Mouse (Mus musculus) large intestine, adult 2 months (tissue): ENCODE measurements around the gene Mdn1. TPM values are rescaled to one million over a fixed set of nuclear protein-coding genes. Genes with fewer than 3 reads are reported as not detected.

Source experiments
- DNase-seq: peaks from one replicate; pipeline ENCODE4 v3.0.0-alpha.2; 2012; ENCODE audit warnings: low read depth, low spot score
- WGBS: fragments of 180-500 bp; shearing (Covaris S2); methylation state at CpG from one replicate; pipeline ENCODE4 v1.1.7; 2018; 5-methylcytosine and 5-hydroxymethylcytosine counted together
- polyA plus RNA-seq: library from polyadenylated mRNA; depleted of rRNA; stranded (reverse); fragments of >200 nt; gene quantifications from 2 replicates; pipeline ENCODE4 v1.2.3, GENCODE M21; 2012; rRNA removed

The Mdn1 gene
- polyA plus RNA-seq, 1 experiment: 3.6 TPM

DNA sequence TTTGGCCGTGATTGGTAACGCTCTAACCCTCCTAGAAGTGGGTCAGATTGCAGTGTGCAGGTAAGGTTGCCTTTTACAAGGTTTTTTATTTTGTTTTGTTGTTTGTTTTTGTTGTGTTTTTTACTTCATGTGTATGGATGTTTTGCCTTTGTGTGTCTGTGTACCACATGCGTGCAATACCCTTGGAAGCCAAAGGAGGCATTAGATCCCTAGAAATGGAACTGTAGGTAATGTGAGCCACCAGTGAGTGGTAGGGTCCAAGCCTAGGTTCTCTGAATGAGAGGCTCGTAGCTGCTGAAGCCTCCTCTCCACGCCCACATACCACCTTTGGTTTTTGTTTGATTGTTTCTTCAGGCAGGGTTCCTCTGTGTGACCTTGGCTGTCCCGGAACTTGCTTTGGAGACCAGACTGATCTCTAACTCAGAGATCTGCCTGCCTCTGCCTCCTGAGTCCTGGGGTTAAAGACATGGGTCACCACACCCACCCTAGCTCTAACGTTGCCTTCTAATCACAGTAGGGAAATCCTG, 113.4 kb downstream of the Mdn1 start:
- DNase-seq: no peak
- WGBS: 97% methylated on average over 7 of the region's 7 CpGs

DNA sequence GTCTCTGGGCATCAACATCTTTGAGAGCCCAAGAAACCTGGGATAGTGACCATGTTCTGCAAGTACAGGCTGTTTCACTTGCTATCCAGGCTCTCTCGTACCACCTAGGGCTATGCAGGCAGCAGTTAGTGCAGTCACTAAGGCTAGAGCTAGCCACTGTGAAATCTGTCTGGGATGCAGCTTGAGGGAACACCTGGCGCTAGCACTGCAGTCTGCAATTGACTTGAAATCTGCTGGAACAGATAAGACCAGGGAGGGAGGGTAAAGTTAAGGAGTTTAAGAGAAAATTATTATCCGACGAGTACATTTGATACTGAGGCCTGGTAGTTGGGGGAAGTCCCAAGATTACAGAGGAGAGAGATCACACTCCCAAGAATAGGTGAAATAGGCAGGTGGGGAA, 123.1 kb downstream of the Mdn1 start:
- WGBS: 94% methylated on average over 4 of the region's 4 CpGs

DNA sequence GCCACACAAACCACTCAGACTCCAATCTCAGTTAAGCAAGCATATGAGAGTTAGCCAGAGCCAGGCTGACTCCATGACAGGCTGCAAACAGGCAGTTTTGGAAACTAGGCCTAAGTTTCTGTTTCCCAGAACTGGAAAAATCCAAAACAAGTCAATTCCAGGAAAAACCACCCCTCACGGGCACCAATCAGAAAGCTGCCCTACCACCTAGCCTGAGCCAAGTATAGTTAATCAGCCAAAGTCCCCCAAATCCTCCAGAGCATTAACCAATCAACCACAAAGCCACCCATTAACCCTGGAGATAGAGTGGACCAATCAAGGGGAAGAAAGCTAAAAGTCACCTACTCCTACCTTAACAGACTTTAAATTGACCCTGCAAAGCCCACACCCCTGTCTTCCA, 130.2 kb downstream of the Mdn1 start:
- WGBS: 84% methylated on average over 1 of the region's 1 CpGs
- no peak for DNase-seq

More for the DNA sequence above, 123.1 kb downstream of the Mdn1 start:
- no peak for DNase-seq

DNA sequence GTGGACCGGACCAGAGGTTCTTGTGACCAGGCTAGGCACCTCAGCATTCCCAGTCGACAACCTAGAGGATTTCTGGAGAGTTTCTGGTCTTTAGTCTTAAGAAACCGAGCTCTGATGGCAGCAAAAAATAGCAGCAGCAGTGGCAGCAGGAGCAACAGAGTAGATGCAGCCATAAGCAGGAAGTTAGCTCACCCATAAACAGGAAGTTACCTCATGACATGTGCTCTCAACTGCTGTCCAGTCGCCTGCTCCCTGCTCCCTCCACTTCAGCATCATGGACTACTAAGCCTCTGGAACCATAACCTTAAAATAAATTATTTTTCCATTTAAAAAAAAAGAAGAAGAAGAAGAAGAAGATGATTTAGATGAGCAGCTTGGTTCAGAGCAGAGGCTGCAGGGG, 132.1 kb downstream of the Mdn1 start:
- DNase-seq: no peak
- WGBS: 81% methylated on average over 4 of the region's 4 CpGs

DNA sequence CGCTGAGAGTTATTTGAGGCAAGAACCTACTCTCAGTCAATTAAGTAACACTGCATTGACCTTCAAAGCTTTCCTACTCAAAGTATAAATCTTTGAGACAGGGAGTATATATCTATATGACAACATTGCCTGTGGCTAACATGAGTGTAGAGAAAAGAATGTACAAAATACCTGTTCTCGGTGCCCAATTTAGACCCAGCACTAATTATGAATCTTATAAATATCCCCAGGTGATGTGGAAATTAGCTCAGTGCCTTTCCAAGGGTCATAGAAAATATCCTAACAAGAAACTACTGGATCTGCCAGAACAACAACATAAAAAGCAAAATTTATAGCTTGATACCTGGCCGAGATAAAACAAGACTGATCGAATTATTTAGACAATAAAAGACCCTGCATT, 142.1 kb downstream of the Mdn1 start:
- DNase-seq: no peak

DNA sequence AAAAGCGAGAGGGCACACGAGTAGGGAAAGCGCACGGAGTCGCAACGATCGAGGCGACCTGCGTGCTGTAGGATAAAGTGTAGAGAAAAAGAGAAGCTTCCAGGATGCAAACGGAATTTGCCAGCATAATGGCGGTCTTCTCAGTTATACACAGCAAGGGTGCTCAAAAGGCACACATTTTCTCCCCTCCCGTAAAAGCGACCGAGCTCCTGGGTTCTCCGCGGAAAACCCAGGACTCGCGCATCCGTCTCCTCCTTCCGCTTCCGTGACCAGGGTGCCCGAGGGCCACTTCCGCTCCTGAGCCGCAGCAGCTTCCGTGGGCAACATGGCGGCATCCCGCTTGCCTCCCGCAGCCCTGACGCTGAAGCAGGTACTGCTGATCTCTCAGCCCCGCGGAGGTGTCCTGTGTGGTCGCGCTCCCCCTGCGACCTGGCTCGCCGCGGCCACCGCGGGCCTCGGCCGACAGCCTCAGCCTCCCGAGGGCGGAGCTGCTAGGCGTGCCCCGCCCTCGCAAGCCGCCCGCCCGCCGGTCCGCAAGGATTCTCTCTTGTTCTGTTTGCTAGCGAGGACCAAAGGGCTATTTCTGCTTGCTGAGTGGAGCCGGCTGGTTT, 143.2 kb downstream of the Mdn1 start, which contains the start of gene Lyrm2:
TSS of gene Lyrm2 (plus strand) at position 288 of the 611 bp plus-strand sequence.
- WGBS: 1% methylated on average over 53 of the region's 53 CpGs
- peak; percentile 43 for DNase-seq

More for the DNA sequence above, 142.1 kb downstream of the Mdn1 start:
- 98% methylated on average over 4 of the region's 4 CpGs for WGBS

DNA sequence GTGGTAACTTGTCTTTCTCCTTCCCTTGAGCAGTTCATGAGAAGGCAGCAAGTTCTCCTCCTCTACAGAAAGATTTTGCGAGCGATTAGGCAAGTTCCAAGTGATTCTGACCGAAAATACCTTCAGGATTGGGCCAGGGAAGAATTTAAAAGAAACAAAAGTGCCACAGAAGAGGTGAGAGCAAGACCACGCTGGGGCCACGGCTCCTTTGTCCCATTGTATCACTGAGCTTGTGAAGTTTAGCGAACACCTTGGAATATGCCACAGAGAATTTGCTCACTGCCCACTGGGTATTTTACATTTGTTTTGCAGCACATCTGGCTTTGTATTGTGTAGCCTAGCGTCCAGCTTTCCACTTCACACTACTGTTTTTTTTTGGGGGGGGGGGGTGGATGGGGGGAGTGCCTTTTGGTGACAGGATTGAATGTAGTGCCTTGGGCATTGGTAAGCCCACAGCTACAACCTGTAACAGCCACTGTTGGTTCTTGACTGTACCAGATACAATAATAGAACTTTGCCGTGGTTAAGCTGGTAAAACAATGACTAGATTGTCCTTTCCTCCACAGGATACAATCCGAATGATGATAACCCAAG, 143.8 kb downstream of the Mdn1 start:
- 6% methylated on average over 9 of the region's 9 CpGs for WGBS
- DNase-seq: no peak

DNA sequence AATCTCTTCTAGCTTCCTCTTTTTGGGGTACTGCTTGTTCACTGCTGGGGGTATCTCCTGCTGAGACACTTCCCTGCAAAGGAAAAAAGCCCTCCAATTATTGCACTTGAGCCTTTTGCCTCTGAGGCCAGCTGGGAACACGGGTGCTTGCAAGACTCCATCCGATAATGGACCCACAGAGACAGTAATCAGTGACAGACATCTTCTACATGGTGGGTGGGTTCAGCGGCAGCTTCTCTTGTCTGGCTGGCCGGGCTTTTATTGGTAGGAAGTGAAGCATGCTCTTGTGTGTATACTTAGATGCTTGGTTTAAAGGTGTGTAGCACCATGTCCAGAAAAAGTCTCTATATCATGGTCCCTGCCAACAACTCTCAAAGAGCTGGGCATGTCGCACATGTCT, 160.6 kb downstream of the Mdn1 start:
- DNase-seq: no peak
- WGBS: 74% methylated on average over 5 of the region's 5 CpGs

DNA sequence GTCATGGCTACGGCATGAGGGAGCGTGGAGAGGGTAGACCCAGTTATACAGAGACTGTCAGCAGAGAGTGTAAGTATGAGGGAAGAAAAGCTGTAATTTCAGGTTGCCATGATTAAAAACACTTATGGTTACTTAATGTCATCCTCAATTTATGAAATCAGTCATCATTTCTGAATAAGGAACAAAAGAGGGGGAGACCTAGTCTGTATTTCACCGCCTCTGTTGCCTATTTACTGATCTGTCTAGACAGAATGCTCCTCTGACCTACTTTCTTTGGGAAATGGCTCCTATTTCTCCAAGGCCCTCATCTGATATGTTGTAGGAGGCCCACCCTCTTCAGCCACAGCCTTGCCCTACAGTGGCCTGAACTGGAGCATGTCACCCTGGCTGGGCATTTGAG, 163.8 kb downstream of the Mdn1 start:
- DNase-seq: no peak

DNA sequence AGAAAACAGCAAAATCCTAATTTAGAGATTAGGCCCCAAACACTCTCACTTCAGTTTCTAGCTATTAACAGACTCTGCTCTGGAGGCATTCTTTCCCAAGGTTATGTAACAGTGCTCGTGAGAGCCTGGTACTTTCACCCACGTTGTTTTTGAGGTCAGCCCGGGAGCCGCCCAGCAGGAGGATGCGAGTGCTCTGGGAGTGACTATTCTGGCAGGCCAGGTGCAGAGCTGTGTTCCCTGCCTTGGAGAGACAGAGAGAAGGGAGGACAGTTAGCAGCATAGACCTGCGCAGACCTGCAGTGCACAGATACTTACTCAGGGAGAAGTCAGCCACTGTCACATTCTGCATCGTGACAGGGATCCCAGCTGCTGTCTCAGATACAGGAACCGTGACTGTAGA, 167.3 kb downstream of the Mdn1 start:
- WGBS: 50% methylated on average over 8 of the region's 8 CpGs
- DNase-seq: no peak

More for the DNA sequence above, 163.8 kb downstream of the Mdn1 start:
- WGBS: 92% methylated on average over 3 of the region's 3 CpGs

Other genes starting within 250 kb of the Mdn1 start
- gene Gja10, start 54.4 kb upstream of the Mdn1 start, polyA plus RNA-seq: not detected in 2 replicates
- 0.66 and 1.5 TPM in 2 replicates for gene Casp8ap2, start 41.7 kb upstream of the Mdn1 start, polyA plus RNA-seq
- 6.0 and 6.3 TPM in 2 replicates for gene Lyrm2, start 143.1 kb downstream of the Mdn1 start, polyA plus RNA-seq